Comparison of ENCODE assay signal across 8 mouse cellular contexts in genomic region chr2:57597694-57598358, GRCm38 (mm10).
DNase-seq lines count a peak whose midpoint lies in the region; ATAC-seq and TF ChIP-seq lines count a peak whose summit lies in the region.
"Had no signal": no experiment of that assay in that cellular context is flagged by ENCODE, and none has a peak within 500 bp of the region (broad histone marks: within the 10 kb centered on the region; RNA-seq: fewer than 3 reads in every experiment).

No protein-coding gene starts in this region.

- no peak overlapping the region for H3K27ac ChIP-seq in stomach, embryonic 14.5 days (ENCODE audit: low read length)
- H3K27ac ChIP-seq in stomach, postnatal 0 days (replicated peaks) = no peak overlapping the region
- peak overlapping the region; percentile 53; the same call in 1 of the 2 replicates for H3K27ac ChIP-seq in hindbrain, embryonic 11.5 days (ENCODE audit: low read depth, low read length)

- no peaks in the 10 kb centered on the region for H3K27me3 ChIP-seq in stomach, embryonic 14.5 days (ENCODE audit: control insufficient read depth, insufficient read depth, low read length)
- no peaks in the 10 kb centered on the region for H3K27me3 ChIP-seq in stomach, postnatal 0 days (ENCODE audit: control insufficient read depth, insufficient read depth, low read length)
- H3K27me3 ChIP-seq in hindbrain, embryonic 11.5 days (ENCODE audit: control insufficient read depth, insufficient read depth, low read length) = no peaks in the 10 kb centered on the region

- H3K4me1 ChIP-seq in stomach, embryonic 14.5 days (ENCODE audit: control insufficient read depth, insufficient read depth, low read length) = no peaks in the 10 kb centered on the region
- no peaks in the 10 kb centered on the region for H3K4me1 ChIP-seq in stomach, postnatal 0 days (replicated peaks; ENCODE audit: control insufficient read depth, insufficient read depth)
- H3K4me1 ChIP-seq in hindbrain, embryonic 11.5 days (replicated peaks; ENCODE audit: control insufficient read depth, insufficient read depth, low read length) = no peaks in the 10 kb centered on the region

- 30% methylated on average over 9 of the region's 9 CpGs for WGBS in stomach, embryonic 14.5 days
- 28% methylated on average over 9 of the region's 9 CpGs for WGBS in stomach, postnatal 0 days
- 45% methylated on average over 9 of the region's 9 CpGs for WGBS in hindbrain, embryonic 11.5 days

- peak; percentile 46; the same call in 1 of the 2 replicates for ATAC-seq in stomach, embryonic 14.5 days (ENCODE audit: insufficient number of reproducible peaks, insufficient read depth, low FRiP score, low read depth)
- no peak for ATAC-seq in stomach, postnatal 0 days (ENCODE audit: low FRiP score, low TSS enrichment)
- ATAC-seq in hindbrain, embryonic 11.5 days (ENCODE audit: low FRiP score) = peak; percentile 90
- no peak for ATAC-seq in activated CD4-positive, CD25-positive, alpha-beta regulatory T cell, adult 4 months

- DNase-seq in stomach, postnatal 0 days (ENCODE audit: low spot score) = no peak
- peak; percentile 48 for DNase-seq in hindbrain, embryonic 11.5 days (ENCODE audit: low spot score)
- DNase-seq in mesoderm, embryonic 11.5 days (ENCODE audit: low read depth, low spot score) = peak; percentile 45
- DNase-seq in gastrocnemius, postnatal 10 days = no peak
- DNase-seq in testis, postnatal 10 days (ENCODE audit: low spot score) = no peak
- DNase-seq: lung, postnatal 4 days had no signal

- TF ChIP-seq EP300 in stomach, postnatal 0 days (optimal IDR thresholded peaks at IDR 0.05) = no peak

- H3K4me3 ChIP-seq in stomach, embryonic 14.5 days (ENCODE audit: low read depth, low read length) = no peak overlapping the region
- H3K4me3 ChIP-seq in stomach, postnatal 0 days (ENCODE audit: low read depth, low read length) = no peak overlapping the region
- H3K4me3 ChIP-seq in hindbrain, embryonic 11.5 days (ENCODE audit: low read depth, low read length) = no peak overlapping the region

- H3K9ac ChIP-seq in stomach, embryonic 14.5 days (replicated peaks; ENCODE audit: low read depth, low read length) = no peak overlapping the region
- no peak overlapping the region for H3K9ac ChIP-seq in stomach, postnatal 0 days (ENCODE audit: low read length)
- H3K9ac ChIP-seq in hindbrain, embryonic 11.5 days (ENCODE audit: low read depth, low read length) = no peak overlapping the region

- no peak overlapping the region for H3K4me2 ChIP-seq in stomach, embryonic 14.5 days (replicated peaks; ENCODE audit: low read depth, low read length)
- no peak overlapping the region for H3K4me2 ChIP-seq in stomach, postnatal 0 days (replicated peaks; ENCODE audit: low read depth)
- no peak overlapping the region for H3K4me2 ChIP-seq in hindbrain, embryonic 11.5 days (replicated peaks; ENCODE audit: low read depth, low read length)

- TF ChIP-seq CTCF in stomach, postnatal 0 days (IDR thresholded peaks at IDR 0.05; ENCODE audit: low read depth) = no peak

- no peaks in the 10 kb centered on the region for H3K9me3 ChIP-seq in stomach, embryonic 14.5 days (ENCODE audit: control insufficient read depth, low read depth, low read length)
- H3K9me3 ChIP-seq in stomach, postnatal 0 days (ENCODE audit: control insufficient read depth, low read length) = no peaks in the 10 kb centered on the region
- H3K9me3 ChIP-seq in hindbrain, embryonic 11.5 days (ENCODE audit: control insufficient read depth, low read length) = no peaks in the 10 kb centered on the region

- no peaks in the 10 kb centered on the region for H3K36me3 ChIP-seq in stomach, embryonic 14.5 days (ENCODE audit: control insufficient read depth, insufficient read depth, low read length)
- no peaks in the 10 kb centered on the region for H3K36me3 ChIP-seq in stomach, postnatal 0 days (ENCODE audit: control insufficient read depth, insufficient read depth, low read length)
- no peaks in the 10 kb centered on the region for H3K36me3 ChIP-seq in hindbrain, embryonic 11.5 days (ENCODE audit: control insufficient read depth, insufficient read depth, low read length)

Comparison
In these comparisons a context has a peak if more than half of its experiments do, and no peak if none do; other contexts are left out.
1. ATAC-seq: peak in stomach, embryonic 14.5 days (single experiment) and hindbrain, embryonic 11.5 days (single experiment); none in stomach, postnatal 0 days (single experiment) and activated CD4-positive, CD25-positive, alpha-beta regulatory T cell, adult 4 months (single experiment).
2. DNase-seq: peak in hindbrain, embryonic 11.5 days (single experiment) and mesoderm, embryonic 11.5 days (single experiment); none in stomach, postnatal 0 days (single experiment), gastrocnemius, postnatal 10 days (single experiment) and testis, postnatal 10 days (single experiment).